Mouse (Mus musculus) left cerebral cortex, postnatal 14 days (tissue): Measurements from ENCODE around the gene Gins2. TPM values are rescaled to one million over a fixed set of nuclear protein-coding genes. Genes with fewer than 3 reads are reported as not detected.

Experiments
- DNase-seq, 2 experiments: peaks; one replicate each; pipeline ENCODE4 v3.0.0; 2021 to 2022; ENCODE audit warnings: low spot score in 2 of 2, mixed read lengths in 1 of 2
- intact Hi-C: fragments of 180-260 bp; cut with DNase I; formaldehyde crosslinking; loops from one replicate; pipeline ENCODE4 v1.15.1; 2025
- total RNA-seq, 2 experiments: library from RNA; stranded (reverse); gene quantifications; 2 replicates each; pipeline ENCODE4 v1.2.3; 2021

Gins2 gene
- total RNA-seq, 2 experiments from 2014 or later: 1.2 to 1.4 TPM

GRCm38 (mm10) chr8:120553441-120554123 lies 35.5 kb downstream of the Gins2 start:
- intact Hi-C loops: no loop called here
- DNase-seq: no peak

GRCm38 (mm10) chr8:120552509-120552908 lies 36.6 kb downstream of the Gins2 start:
- intact Hi-C loops: no loop called here
- DNase-seq: no peak

- intact Hi-C loops: no loop called here
- no peak for DNase-seq
Measured at GRCm38 (mm10) chr8:120551677-120551980, 37.5 kb downstream of the Gins2 start.

- peak in 1 of 2 experiments; percentile 49 for DNase-seq
- intact Hi-C loops: no loop called here
Measured at GRCm38 (mm10) chr8:120550937-120551676, 38.0 kb downstream of the Gins2 start.

- intact Hi-C loops: no loop called here
- no peak for DNase-seq
Measured at GRCm38 (mm10) chr8:120550430-120550829, 38.7 kb downstream of the Gins2 start.

GRCm38 (mm10) chr8:120549922-120550321 lies 39.2 kb downstream of the Gins2 start:
- intact Hi-C loops: no loop called here
- no peak for DNase-seq

- peak; percentile 55 to 63 for DNase-seq
- intact Hi-C loops: no loop called here
Measured at GRCm38 (mm10) chr8:120549321-120549921, 39.7 kb downstream of the Gins2 start.

GRCm38 (mm10) chr8:120548313-120548761 lies 40.8 kb downstream of the Gins2 start:
- peak; percentile 62 to 79 for DNase-seq
- intact Hi-C loops: no loop called here

- intact Hi-C loops: no loop called here
- DNase-seq: no peak
Measured at GRCm38 (mm10) chr8:120547562-120547961, 41.5 kb downstream of the Gins2 start.

- intact Hi-C loops: no loop called here
Measured at GRCm38 (mm10) chr8:120544155-120544554, 44.9 kb downstream of the Gins2 start.

GRCm38 (mm10) chr8:120543416-120544055 lies 45.6 kb downstream of the Gins2 start:
- no peak for DNase-seq
- intact Hi-C loops: no loop called here

More at GRCm38 (mm10) chr8:120544155-120544554, 44.9 kb downstream of the Gins2 start:
- no peak for DNase-seq

GRCm38 (mm10) chr8:120542995-120543394 lies 46.1 kb downstream of the Gins2 start:
- no peak for DNase-seq
- intact Hi-C loops: no loop called here

- intact Hi-C loops: loop anchor here (5.0 kb wide), 2 partner anchors 223 to 253 kb away; no protein-coding TSS in a partner anchor
- no peak for DNase-seq
Measured at GRCm38 (mm10) chr8:120539775-120540625, 49.1 kb downstream of the Gins2 start.

- intact Hi-C loops: loop anchor here (5.0 kb wide), 2 partner anchors 222 to 252 kb away; no protein-coding TSS in a partner anchor
- DNase-seq: no peak
Measured at GRCm38 (mm10) chr8:120539381-120539774, 49.7 kb downstream of the Gins2 start.

GRCm38 (mm10) chr8:120538397-120539240 lies 50.5 kb downstream of the Gins2 start:
- DNase-seq: peak; percentile 51 to 77
- intact Hi-C loops: loop anchor here (5.0 kb wide), 2 partner anchors 221 to 251 kb away; no protein-coding TSS in a partner anchor

- DNase-seq: peak; percentile 70 to 73
- intact Hi-C loops: loop anchor here (5.0 kb wide), 2 partner anchors 221 to 251 kb away; no protein-coding TSS in a partner anchor
Measured at GRCm38 (mm10) chr8:120537818-120538396, 51.2 kb downstream of the Gins2 start.

GRCm38 (mm10) chr8:120537207-120537817 lies 51.8 kb downstream of the Gins2 start:
- DNase-seq: peak; percentile 52 to 60
- intact Hi-C loops: loop anchor here (5.0 kb wide), 2 partner anchors 220 to 250 kb away; no protein-coding TSS in a partner anchor
